Mouse (Mus musculus) testis, adult 2 months (tissue): Measurements from ENCODE around the gene Ccnl1.

Source experiments
- CTCF ChIP-seq: fragments of 200-500 bp; IDR thresholded peaks from 2 replicates; pipeline ENCODE4 v1.5.1; 2012; ENCODE audit warnings: low read depth, mild to moderate bottlenecking, inconsistent platforms, low read length, moderate library complexity; ENCODE audit not compliant: control insufficient read depth, insufficient read depth, insufficient replicate concordance
- POLR2A ChIP-seq: fragments of 200-500 bp; IDR thresholded peaks from 2 replicates; pipeline ENCODE4 v1.6.1; 2012; ENCODE audit warnings: low read depth, mild to moderate bottlenecking, inconsistent platforms, low read length, moderate library complexity; ENCODE audit not compliant: control insufficient read depth

- TF ChIP-seq CTCF (no peak), POLR2A (no peak)
Measured at GRCm38 (mm10) chr3:65938211-65938610, 19.8 kb downstream of the Ccnl1 start.
